Mouse (Mus musculus) left cerebral cortex, postnatal 10 days (tissue): Measurements from ENCODE around the gene Nek1. TPM values are rescaled to one million over a fixed set of nuclear protein-coding genes. Genes with fewer than 3 reads are reported as not detected.

Experiments
- total RNA-seq, 2 experiments: library from RNA; stranded (reverse); gene quantifications; 2 replicates each; pipeline ENCODE4 v1.2.3; 2021

Nek1 gene
- total RNA-seq, 2 experiments from 2014 or later, result 27.0 to 27.5 TPM

Other genes with a start within 250 kb of the Nek1 start
- gene Hpf1, start 102.8 kb upstream of the Nek1 start, total RNA-seq, result 10 to 100 TPM; 42.0 to 49.0 TPM
- 100 to 1,000 TPM; 146 to 152 TPM for gene Clcn3, start 9.9 kb upstream of the Nek1 start, total RNA-seq
- gene Sh3rf1, start 230.7 kb downstream of the Nek1 start, total RNA-seq, result 10 to 100 TPM; 42.1 to 42.2 TPM